Mouse (Mus musculus) neutrophil, adult 65 days (primary cell): ENCODE measurements around the gene Pilrb1. TPM values are rescaled to one million over a fixed set of nuclear protein-coding genes. Genes with fewer than 3 reads are reported as not detected.

Experiments used
- total RNA-seq: library from RNA; stranded (reverse); gene quantifications from 2 replicates; pipeline ENCODE4 v1.2.4, GENCODE M21; 2023

Gene Pilrb1
- 309 and 327 TPM in 2 replicates for total RNA-seq

DNA sequence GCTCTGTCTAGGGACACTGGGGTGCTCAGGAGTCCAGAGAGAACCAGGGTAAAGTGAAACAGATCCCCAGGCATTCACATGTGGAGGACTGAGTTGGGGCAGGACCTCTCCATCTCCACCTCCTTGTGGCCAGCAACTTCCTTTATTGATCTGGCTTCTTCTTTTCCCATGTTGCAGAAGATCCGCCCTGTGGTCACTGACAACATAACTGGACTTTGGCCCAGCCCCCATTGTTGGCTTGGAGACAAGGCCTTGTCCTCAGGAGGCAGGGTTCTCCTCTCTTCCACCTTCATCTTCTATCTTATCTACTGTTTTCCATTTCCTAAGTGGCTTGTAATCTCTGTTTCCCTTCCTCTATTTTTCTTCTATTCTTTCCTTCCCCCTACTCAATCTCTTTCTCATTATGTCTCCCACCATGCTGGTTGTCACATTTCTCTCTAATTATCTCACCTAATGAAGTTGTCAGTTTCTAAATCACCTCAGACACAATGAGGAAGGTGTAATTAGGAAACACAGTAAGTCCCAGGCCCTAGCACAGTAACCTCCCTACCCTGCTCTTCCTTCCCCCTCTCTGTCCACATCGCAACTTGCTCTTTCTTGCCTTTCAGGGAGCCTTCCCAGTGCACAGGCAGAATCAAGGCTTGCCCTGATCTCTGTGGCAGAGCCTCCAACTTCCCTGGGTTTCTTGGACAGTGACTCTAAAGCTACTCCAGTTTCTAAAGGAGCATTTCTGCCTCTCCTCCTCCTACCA lies at the start of gene Pilrb1:
TSS of gene Pilrb1 (minus strand) at position 147 of the 751 bp plus-strand sequence.

GRCm38 (mm10) chr5:137871644-137872380 lies 13.9 kb upstream of the Pilrb1 start, which contains the start of gene Pilrb2:
Gene Pilrb2 (minus strand): TSS chr5:137871815.

DNA sequence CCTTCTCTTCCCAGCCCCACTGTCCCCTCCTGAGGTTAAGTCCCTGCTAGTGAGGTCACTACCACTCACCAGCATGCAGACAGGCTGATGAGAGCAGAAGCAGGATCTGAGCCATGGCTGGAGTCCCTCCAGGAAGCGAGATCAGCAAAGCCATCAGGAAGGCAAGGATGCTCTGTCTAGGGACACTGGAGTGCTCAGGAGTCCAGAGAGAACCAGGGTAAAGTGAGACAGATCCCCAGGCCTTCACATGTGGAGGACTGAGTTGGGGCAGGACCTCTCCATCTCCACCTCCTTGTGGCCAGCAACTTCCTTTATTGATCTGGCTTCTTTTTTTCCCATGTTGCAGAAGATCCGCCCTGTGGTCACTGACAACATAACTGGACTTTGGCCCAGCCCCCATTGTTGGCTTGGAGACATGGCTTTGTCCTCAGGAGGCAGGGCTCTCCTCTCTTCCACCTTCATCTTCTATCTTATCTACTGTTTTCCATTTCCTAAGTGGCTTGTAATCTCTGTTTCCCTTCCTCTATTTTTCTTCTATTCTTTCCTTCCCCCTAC lies 21.9 kb downstream of the Pilrb1 start, which contains the start of gene Pilra:
TSS of gene Pilra (minus strand) at position 316 of the 555 bp plus-strand sequence.

Other genes starting within 250 kb of the Pilrb1 start
- 0.61 and 2.0 TPM in 2 replicates for gene Pcolce, start 244.3 kb downstream of the Pilrb1 start, total RNA-seq
- gene Fbxo24, start 229.1 kb downstream of the Pilrb1 start, total RNA-seq, result 0.36 TPM in 1 of 2 replicates, not detected in the other
- 235 and 280 TPM in 2 replicates for gene Lrch4, start 229.0 kb downstream of the Pilrb1 start, total RNA-seq
- 37.6 and 52.5 TPM in 2 replicates for gene Gm20605, start 228.9 kb downstream of the Pilrb1 start, total RNA-seq
- 51.2 and 70.0 TPM in 2 replicates for gene Sap25, start 216.8 kb downstream of the Pilrb1 start, total RNA-seq
- gene Irs3, start 212.4 kb downstream of the Pilrb1 start, total RNA-seq, result not detected in 2 replicates
- 16.4 and 17.0 TPM in 2 replicates for gene Agfg2, start 173.4 kb downstream of the Pilrb1 start, total RNA-seq
- gene Nyap1, start 116.5 kb downstream of the Pilrb1 start, total RNA-seq, result 0.50 and 0.54 TPM in 2 replicates
- gene Tsc22d4, start 112.4 kb downstream of the Pilrb1 start, total RNA-seq, result 272 and 329 TPM in 2 replicates
- 24.4 and 30.5 TPM in 2 replicates for gene Ppp1r35, start 79.3 kb downstream of the Pilrb1 start, total RNA-seq
- 29.5 and 33.3 TPM in 2 replicates for gene Mepce, start 70.5 kb downstream of the Pilrb1 start, total RNA-seq
- gene Zcwpw1, start 70.3 kb downstream of the Pilrb1 start, total RNA-seq, result 2.2 and 2.4 TPM in 2 replicates
- 535 and 567 TPM in 2 replicates for gene Pilra, start 21.8 kb downstream of the Pilrb1 start, total RNA-seq
- gene Pilrb2, start 13.7 kb upstream of the Pilrb1 start, total RNA-seq, result 426 and 429 TPM in 2 replicates
- not detected in 2 replicates for gene Cyp3a13, start 63.5 kb upstream of the Pilrb1 start, total RNA-seq
- not detected in 2 replicates for gene Gjc3, start 105.0 kb upstream of the Pilrb1 start, total RNA-seq
- 0.88 and 0.92 TPM in 2 replicates for gene Azgp1, start 123.4 kb upstream of the Pilrb1 start, total RNA-seq
- not detected in 2 replicates for gene Smok3a, start 163.2 kb upstream of the Pilrb1 start, total RNA-seq
- not detected in 2 replicates for gene Smok3b, start 163.3 kb upstream of the Pilrb1 start, total RNA-seq
- gene Smok3c, start 195.1 kb upstream of the Pilrb1 start, total RNA-seq, result not detected in 2 replicates
- gene Zkscan1, start 227.0 kb upstream of the Pilrb1 start, total RNA-seq, result 8.6 and 9.6 TPM in 2 replicates